Mouse (Mus musculus): ENCODE measurements at regions not wholly inside any gene's neighbourhood (a gene's known extent, or its start where the extent isn't known, plus 50 kb on each side); places are given as distances from the start of the nearest gene placed in this dataset.

DNA sequence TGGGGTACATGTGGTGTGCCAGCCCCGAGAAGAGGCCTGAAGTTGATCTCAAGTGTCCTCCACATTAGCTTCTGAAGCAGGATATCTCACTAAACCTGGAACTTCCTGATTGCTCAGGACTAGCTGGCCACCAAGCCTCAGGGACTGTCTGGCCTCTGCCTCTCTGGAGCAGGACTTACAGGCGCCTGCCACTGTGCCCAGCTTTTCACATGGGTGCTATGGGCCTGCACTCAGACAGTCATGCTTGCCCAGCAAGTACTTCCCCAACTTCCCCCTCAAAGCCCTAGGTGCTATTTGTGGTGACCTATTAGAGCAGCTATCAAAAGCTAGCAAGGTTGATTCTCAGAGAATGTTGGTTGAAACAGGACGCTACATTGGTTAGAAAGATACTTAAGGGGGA lies 220.0 kb downstream of the CK137956 start:
- no peak for DNase-seq

DNA sequence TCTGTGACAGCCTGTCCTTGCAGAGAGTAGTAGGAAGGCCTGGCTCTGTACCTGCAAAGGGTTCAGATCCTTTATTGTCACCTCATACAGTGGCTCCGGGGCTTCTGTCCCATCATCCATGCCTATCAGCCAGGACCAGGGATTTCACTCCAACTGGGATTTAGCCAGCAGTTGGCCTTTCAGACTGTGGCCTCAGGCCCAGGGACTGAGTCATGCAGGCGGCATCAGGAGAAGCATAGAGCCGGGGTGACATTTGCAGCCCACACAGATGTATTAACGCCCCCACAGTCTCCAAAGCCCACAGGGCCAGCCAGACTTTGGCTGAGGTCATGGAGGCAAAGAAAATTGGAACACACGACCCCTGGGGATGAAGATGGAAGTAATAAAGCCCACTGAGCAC lies 222.9 kb downstream of the CK137956 start:
- no peak for DNase-seq

DNA sequence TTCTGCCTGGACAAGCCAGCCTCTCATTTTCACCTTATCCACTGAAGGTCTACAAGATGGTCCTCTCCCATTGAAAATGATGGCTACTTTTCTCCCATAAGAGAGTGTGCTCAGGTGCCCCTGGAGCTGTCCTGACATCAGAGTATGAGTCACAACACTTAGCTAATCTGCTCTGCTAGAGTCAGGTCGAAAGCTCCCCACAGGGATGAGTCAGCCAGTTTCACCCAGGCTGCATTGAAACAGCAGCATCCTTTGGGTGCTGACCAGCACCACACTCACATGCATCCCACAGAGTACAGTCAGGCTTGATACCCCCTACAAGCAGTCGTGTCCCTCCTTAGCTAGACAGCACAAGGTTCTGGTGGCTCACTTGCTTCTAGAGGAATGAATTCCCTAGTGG lies 234.0 kb downstream of the CK137956 start:
- no peak for DNase-seq

- peak; percentile 48 for DNase-seq
Measured at GRCm38 (mm10) chr4:127736151-127736550, 234.6 kb downstream of the CK137956 start.

DNA sequence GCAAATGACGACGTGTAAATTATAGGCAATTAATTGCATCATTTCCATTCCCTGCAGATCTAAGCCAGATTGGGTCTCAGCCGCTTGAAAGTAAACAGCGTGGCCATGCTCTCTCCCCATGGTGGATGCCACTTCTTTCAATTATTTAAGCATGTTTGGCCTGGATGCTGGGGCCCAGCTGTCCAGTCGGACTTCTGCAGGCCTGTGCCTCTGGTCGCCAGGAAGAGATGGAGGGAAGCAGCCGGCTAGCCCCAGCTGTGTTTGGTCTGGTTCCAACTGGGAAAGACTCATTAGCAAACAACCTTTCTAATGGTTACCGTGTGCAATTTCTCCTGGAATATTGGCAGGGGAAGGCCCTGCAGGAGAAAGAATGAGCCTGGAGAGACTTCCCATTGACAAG lies 236.1 kb downstream of the CK137956 start:
- no peak for DNase-seq

DNA sequence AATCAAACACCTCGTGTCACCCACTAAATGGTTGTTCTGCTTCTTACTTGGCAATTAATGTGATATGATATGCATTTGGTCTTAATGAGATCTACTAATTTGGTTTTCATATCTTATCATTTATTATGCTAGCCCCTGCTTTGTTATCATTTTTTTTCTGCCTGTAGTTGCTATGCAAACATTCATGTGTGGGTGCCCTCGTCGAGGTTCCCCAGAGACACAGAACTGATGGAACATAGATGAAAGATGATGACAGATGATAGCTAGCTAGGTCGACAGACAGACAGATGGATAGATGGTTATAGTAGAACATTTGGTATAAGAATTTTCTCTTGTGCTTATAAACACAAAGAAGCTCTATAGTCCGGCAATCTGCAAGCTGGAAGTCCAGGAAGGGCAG lies 252.1 kb downstream of the CK137956 start:
- DNase-seq, result no peak

- DNase-seq, result no peak
Measured at GRCm38 (mm10) chr4:127712274-127712673, 258.5 kb downstream of the CK137956 start.

- no peak for DNase-seq
Measured at GRCm38 (mm10) chr4:127710816-127711215, 259.9 kb downstream of the CK137956 start.

DNA sequence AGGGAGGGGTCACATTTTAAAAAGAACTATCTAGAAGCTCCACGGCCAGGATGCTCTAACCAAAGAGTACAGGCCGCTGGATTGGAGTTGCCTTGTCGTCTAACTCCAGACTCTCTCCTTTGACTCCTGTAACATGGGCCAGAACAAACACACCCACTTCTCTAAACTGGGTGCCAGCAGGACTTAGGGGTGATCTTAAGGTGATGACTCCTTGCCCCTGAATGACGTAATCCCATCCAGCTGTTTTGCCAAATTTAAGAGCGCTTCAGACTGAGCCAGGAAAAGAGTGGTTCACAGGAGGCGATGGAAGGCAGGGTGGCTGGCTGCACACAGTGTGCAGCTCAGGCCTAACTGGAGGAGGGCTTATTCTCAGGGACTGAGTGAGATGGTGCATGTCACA lies 261.0 kb downstream of the CK137956 start:
- no peak for DNase-seq

- no peak for DNase-seq
Measured at GRCm38 (mm10) chr4:127708186-127708585, 262.6 kb downstream of the CK137956 start.

GRCm38 (mm10) chr4:127707126-127707525 lies 263.6 kb downstream of the CK137956 start:
- no peak for DNase-seq

DNA sequence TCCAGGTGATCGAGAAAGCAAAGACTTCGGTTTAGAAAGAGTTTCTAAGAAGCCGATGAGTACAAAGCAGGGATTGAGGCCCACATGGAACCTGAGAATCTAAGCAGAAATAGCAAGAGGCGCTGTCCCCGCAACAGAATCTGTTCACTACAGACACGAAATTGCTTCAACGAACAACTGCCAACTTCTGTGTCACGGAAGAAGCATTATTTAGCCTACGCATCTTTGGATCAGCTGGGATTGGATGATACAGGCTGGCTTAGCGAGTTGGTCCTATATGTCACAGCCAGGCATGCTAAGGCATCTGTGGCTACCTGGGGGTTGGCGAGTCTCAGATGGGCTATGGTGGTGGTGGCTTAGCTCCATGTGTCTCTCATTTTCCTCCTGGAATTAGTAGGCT lies 269.1 kb downstream of the CK137956 start:
- DNase-seq, result no peak

- DNase-seq, result no peak
Measured at GRCm38 (mm10) chr4:127689986-127690385, 280.8 kb downstream of the CK137956 start.

- no peak for DNase-seq
Measured at GRCm38 (mm10) chr4:127685021-127685420, 285.7 kb downstream of the CK137956 start.

GRCm38 (mm10) chr4:127679391-127679790 lies 291.4 kb downstream of the CK137956 start:
- DNase-seq, result no peak

- no peak for DNase-seq
Measured at GRCm38 (mm10) chr4:127678437-127678836, 292.3 kb downstream of the CK137956 start.

- DNase-seq, result no peak
Measured at GRCm38 (mm10) chr4:127675745-127676315, 294.9 kb downstream of the CK137956 start.

- DNase-seq, result no peak
Measured at GRCm38 (mm10) chr4:127659950-127660349, 302.0 kb upstream of the Gjb5 start.

DNA sequence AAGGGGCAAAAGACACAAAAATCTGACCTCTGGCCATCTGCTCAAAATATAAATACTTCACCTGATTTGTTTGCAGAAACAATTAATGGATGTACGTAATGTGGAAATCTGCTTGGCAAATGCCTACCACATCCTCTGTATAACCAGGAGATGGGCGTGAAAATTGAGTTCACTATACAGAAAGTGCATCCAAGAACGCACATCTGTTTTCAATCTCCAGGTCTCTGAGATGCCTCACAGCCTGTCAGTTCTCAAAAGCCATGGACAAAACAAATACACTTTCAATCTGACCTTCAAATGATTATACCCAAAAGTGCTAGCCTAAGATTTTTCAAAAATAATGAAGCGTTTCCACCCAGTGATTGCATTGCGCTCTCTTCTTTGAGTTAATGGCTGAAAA lies 293.6 kb upstream of the Gjb5 start:
- no peak for DNase-seq

GRCm38 (mm10) chr4:127648011-127648410 lies 290.0 kb upstream of the Gjb5 start:
- DNase-seq, result no peak

DNA sequence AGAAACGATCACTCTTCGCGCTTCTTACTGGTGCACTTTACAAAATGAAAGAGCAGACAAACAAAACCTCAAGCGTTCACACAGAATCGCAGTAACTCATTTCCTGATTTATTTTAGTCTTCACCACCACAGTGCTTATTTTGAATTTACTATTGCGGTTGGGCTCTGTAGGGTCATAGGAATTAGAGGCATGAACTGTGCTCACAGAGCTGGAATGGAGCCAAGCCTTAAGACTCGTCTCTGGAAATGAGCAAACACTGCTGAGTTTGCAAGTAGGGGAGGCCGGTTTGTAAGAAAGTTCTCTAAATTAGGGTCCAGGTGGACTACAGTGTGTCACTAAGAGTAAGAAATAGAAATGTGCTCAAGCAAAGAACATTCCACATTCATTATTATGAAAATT lies 289.2 kb upstream of the Gjb5 start:
- DNase-seq, result no peak

- peak; percentile 41 for DNase-seq
Measured at GRCm38 (mm10) chr4:127640251-127641085, 282.5 kb upstream of the Gjb5 start.

DNA sequence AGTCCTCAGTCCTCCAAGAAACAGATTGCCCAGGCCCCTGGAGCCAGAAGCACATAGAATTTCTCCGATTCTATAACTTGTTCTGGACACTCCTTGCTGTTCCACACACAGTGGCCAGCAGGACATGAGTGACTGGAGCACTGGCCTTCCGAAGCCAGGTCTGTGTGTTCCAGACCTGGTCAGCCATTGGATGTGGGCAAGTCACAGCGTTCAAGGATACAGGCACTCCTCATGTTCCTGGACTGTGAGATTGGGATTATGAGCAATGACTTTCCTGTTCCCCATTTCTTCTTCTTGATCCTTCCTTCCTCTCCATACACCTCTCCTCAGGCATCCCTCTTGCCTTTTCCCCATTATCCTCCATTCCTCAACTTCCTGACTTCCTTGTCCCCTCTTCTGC lies 281.8 kb upstream of the Gjb5 start:
- DNase-seq, result no peak

- no peak for DNase-seq
Measured at GRCm38 (mm10) chr4:127636934-127637333, 279.0 kb upstream of the Gjb5 start.

DNA sequence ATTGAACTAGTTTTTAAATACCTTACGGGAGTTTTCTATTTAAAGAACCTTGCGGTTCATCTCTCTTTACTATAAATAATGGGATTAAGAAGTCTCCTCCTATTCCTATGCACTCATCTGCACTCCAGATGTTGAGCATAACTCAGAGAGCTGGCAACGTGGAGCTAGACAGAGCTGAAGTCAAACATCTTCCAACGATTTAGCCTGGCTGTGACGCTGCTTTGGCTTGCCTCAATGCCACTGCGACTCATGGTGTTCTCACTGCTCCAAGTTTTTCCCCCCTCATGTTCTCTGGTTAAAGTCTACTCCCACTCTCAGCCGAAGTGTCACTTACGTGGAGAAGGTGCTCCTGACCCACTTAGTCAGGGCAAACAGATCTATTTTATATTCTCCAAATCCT lies 277.3 kb upstream of the Gjb5 start:
- DNase-seq, result no peak
